Mouse (Mus musculus) limb, embryonic 14.5 days (tissue): ENCODE results near the gene Diaph3. TPM values are rescaled to one million over a fixed set of nuclear protein-coding genes. Genes with fewer than 3 reads are reported as not detected.
A peak's percentile ranks its signal among the peaks of the same experiment; 100 is the strongest.

ENCODE experiments used
- ATAC-seq: fragments of 200-750 bp; cut with Nextera tagmentation; 2 replicates; pipeline ENCODE4 v1.8.0; 2017; ENCODE audit warnings: low read depth, moderate number of reproducible peaks, moderate TSS enrichment; ENCODE audit not compliant: low FRiP score
- DNase-seq: peaks from one replicate; pipeline ENCODE4 v3.0.0-alpha.2; 2015; ENCODE audit warnings: low spot score
- H3K27ac ChIP-seq: fragments of 300-500 bp; sonication (generic); replicated peaks from 2 replicates; pipeline ENCODE4 v1.5.1; 2014; ENCODE audit warnings: low read depth, mild to moderate bottlenecking, low read length, moderate library complexity, mixed read lengths
- H3K27me3 ChIP-seq: fragments of 300-500 bp; sonication (generic); 2 replicates; pipeline ENCODE4 v1.6.1; 2014; ENCODE audit warnings: low read length, mixed read lengths; ENCODE audit not compliant: control insufficient read depth, insufficient read depth
- H3K36me3 ChIP-seq: fragments of 300-500 bp; sonication (generic); 2 replicates; pipeline ENCODE4 v1.6.1; 2014; ENCODE audit warnings: mild to moderate bottlenecking, low read length, moderate library complexity, mixed read lengths; ENCODE audit not compliant: control insufficient read depth, insufficient read depth
- H3K4me1 ChIP-seq: fragments of 300-500 bp; sonication (generic); 2 replicates; pipeline ENCODE4 v1.6.1; 2014; ENCODE audit warnings: antibody characterized with exemption, low read length, mixed read lengths; ENCODE audit not compliant: control insufficient read depth, insufficient read depth
- H3K4me2 ChIP-seq: fragments of 300-500 bp; sonication (generic); replicated peaks from 2 replicates; pipeline ENCODE4 v1.6.1; 2014; ENCODE audit warnings: low read depth, mild to moderate bottlenecking, low read length, moderate library complexity; ENCODE audit not compliant: severe bottlenecking
- H3K4me3 ChIP-seq: fragments of 300-500 bp; sonication (generic); replicated peaks from 2 replicates; pipeline ENCODE4 v1.5.1; 2014; ENCODE audit warnings: low read length
- H3K9ac ChIP-seq: fragments of 300-500 bp; sonication (generic); 2 replicates; pipeline ENCODE4 v1.6.1; 2014; ENCODE audit warnings: mild to moderate bottlenecking, low read depth, low read length, moderate library complexity; ENCODE audit not compliant: severe bottlenecking
- H3K9me3 ChIP-seq: fragments of 300-500 bp; sonication (generic); 2 replicates; pipeline ENCODE4 v1.6.1; 2016; ENCODE audit warnings: low read length; ENCODE audit not compliant: control insufficient read depth
- POLR2A ChIP-seq: fragments of 200-500 bp; IDR thresholded peaks from 2 replicates; pipeline ENCODE4 v1.8.0; 2012; ENCODE audit warnings: inconsistent platforms, mild to moderate bottlenecking, moderate library complexity, borderline replicate concordance; ENCODE audit not compliant: insufficient read depth, insufficient read length; ENCODE audit errors: extremely low read depth
- WGBS: fragments of 180-500 bp; shearing (Covaris S2); extraction: QIAGEN DNeasy Blood & Tissue Kit; methylation state at CpG from one replicate; pipeline ENCODE4 v1.1.7; 2014; 5-methylcytosine and 5-hydroxymethylcytosine counted together
- polyA plus RNA-seq, 2 experiments: library from polyadenylated mRNA; depleted of rRNA in 1 of 2; stranded (reverse) in 1 of 2; unstranded in 1 of 2; fragments of >200 nt; fragmentation: Nextera tagmentation in 1 of 2; extraction: Ambion mirVana in 1 of 2; gene quantifications; 2 replicates each; pipeline versions ENCODE4 v1.2.1 to v1.2.3; 2012 to 2014

The Diaph3 gene
- polyA plus RNA-seq, 2 experiments: 7.3 to 10.5 TPM

GRCm38 (mm10) chr14:86997318-86997717, 143.7 kb downstream of the Diaph3 start:
- no peak overlapping the region for H3K4me3 ChIP-seq
- peak; percentile 9 for DNase-seq
- TF ChIP-seq POLR2A: no peak

DNA sequence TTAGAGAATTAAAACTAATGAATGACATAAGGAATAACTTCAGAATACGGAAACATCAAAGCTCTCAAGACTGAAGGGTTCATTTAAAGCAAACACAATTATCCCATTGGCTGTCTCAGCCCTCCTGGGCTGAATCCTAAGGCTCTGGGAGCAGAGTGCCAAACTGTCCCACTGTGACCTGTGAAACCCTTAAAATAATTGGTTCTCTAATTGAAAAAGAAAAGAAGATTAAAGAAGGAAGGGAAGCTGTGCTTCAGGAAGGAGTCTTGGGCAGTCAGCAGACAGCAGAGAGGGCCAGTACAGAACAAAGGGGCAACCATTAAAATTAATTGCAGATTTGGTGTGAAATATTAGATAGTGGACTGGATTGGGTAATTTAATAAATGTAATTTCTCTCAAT, 189.9 kb downstream of the Diaph3 start:
- no peak overlapping the region for H3K4me2 ChIP-seq
- H3K27ac ChIP-seq: no peak overlapping the region
- TF ChIP-seq POLR2A: no peak
- H3K4me1 ChIP-seq: no peaks in the 10 kb centered on the region
- no peaks in the 10 kb centered on the region for H3K9me3 ChIP-seq
- no peak for DNase-seq
- no peaks in the 10 kb centered on the region for H3K27me3 ChIP-seq
- H3K36me3 ChIP-seq: no peaks in the 10 kb centered on the region
- H3K4me3 ChIP-seq: no peak overlapping the region
- no peak for ATAC-seq
- H3K9ac ChIP-seq: no peak overlapping the region
- WGBS: 38% methylated on average over 1 of the region's 1 CpGs

More at GRCm38 (mm10) chr14:86997318-86997717, 143.7 kb downstream of the Diaph3 start:
- no peaks in the 10 kb centered on the region for H3K36me3 ChIP-seq
- H3K27me3 ChIP-seq: no peaks in the 10 kb centered on the region
- no peak overlapping the region for H3K4me2 ChIP-seq
- no peaks in the 10 kb centered on the region for H3K4me1 ChIP-seq
- no peaks in the 10 kb centered on the region for H3K9me3 ChIP-seq
- 38% methylated on average over 4 of the region's 4 CpGs for WGBS
- H3K9ac ChIP-seq: no peak overlapping the region
- ATAC-seq: no peak
- no peak overlapping the region for H3K27ac ChIP-seq

- no peak overlapping the region for H3K4me2 ChIP-seq
- no peak overlapping the region for H3K4me3 ChIP-seq
- H3K27me3 ChIP-seq: no peaks in the 10 kb centered on the region
- 91% methylated on average over 2 of the region's 2 CpGs for WGBS
- ATAC-seq (no peak), DNase-seq (no peak)
- no peaks in the 10 kb centered on the region for H3K4me1 ChIP-seq
- no peak overlapping the region for H3K27ac ChIP-seq
- no peak overlapping the region for H3K9ac ChIP-seq
- H3K36me3 ChIP-seq: no peaks in the 10 kb centered on the region
- H3K9me3 ChIP-seq: no peaks in the 10 kb centered on the region
- no peak for TF ChIP-seq POLR2A
These were observed 203.1 kb downstream of the Diaph3 start for GRCm38 (mm10) chr14:86937953-86938352.

DNA sequence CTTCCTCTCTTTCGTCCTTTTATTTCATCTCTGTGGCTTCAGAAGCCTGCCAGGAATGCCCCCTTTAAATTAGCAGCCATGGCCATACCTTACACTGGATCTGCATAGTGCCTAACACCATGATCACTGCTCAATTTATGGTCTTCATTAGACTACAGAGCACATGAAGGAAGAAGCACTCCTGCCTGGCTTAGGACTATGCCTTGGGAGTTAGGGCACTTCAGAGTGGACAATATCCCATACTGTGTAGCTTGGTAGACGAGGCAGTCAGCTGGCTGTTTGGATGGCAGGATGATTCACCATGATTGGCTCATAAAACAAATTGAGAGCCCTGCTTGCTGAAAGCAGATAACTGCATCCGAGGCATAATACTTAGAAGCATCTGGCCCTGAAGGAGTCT, 204.6 kb downstream of the Diaph3 start:
- 48% methylated on average over 3 of the region's 3 CpGs for WGBS
- TF ChIP-seq POLR2A: no peak
- ATAC-seq: no peak

DNA sequence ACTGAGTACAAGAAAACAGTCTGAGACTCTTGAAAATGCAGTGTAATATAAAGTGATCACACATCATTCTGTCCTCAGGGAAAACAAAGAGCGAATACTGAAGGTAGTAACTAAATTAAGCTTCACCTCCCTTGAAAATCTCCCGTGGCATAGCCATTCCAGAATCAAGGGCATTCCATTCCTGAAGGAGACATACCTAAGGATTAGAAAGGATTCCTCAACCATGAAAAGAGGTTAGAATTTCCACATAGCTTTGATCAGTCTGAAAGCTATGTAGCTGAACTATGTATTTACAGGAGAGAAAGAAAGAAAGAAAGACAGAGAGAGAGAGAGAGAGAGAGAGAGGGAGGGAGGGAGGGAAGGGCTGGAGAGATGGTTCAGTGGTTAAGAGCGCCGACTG, 210.3 kb downstream of the Diaph3 start:
- no peaks in the 10 kb centered on the region for H3K9me3 ChIP-seq
- H3K4me1 ChIP-seq: no peaks in the 10 kb centered on the region
- H3K4me3 ChIP-seq: no peak overlapping the region
- no peak overlapping the region for H3K4me2 ChIP-seq
- DNase-seq (no peak), ATAC-seq (no peak)
- no peaks in the 10 kb centered on the region for H3K27me3 ChIP-seq
- no peaks in the 10 kb centered on the region for H3K36me3 ChIP-seq
- no peak overlapping the region for H3K9ac ChIP-seq
- TF ChIP-seq POLR2A: no peak
- WGBS: 75% methylated on average over 4 of the region's 4 CpGs
- H3K27ac ChIP-seq: no peak overlapping the region

More for the DNA sequence above, 204.6 kb downstream of the Diaph3 start:
- Histone ChIP-seq H3K27me3 (no peaks in the 10 kb centered on the region), H3K4me2 (no peak overlapping the region), H3K9ac (no peak overlapping the region), H3K4me1 (no peaks in the 10 kb centered on the region), H3K4me3 (no peak overlapping the region), H3K9me3 (no peaks in the 10 kb centered on the region), H3K27ac (no peak overlapping the region), H3K36me3 (no peaks in the 10 kb centered on the region)
- DNase-seq: no peak

DNA sequence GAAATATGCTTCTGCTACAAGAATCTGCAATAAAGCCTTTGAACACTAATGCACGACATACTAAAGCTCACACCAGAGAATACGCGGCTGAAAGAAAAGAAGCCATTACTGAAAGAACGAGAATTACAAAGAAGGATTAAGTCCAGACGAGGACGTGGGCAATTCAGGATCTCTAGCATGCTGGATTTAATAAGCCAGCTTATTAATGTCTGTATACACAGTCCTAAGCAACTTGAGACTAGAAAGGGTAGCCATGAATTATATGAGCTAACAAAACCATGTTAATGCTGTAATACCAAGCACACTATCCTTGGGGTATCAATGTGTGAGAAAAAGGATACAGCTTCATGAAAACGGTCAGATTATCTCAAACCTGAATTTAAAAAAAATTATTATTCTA, 214.2 kb downstream of the Diaph3 start:
- Histone ChIP-seq H3K27me3 (no peaks in the 10 kb centered on the region), H3K9me3 (no peaks in the 10 kb centered on the region), H3K4me2 (no peak overlapping the region), H3K27ac (no peak overlapping the region), H3K4me3 (no peak overlapping the region), H3K9ac (no peak overlapping the region), H3K36me3 (no peaks in the 10 kb centered on the region), H3K4me1 (no peaks in the 10 kb centered on the region)
- no peak for TF ChIP-seq POLR2A
- ATAC-seq (no peak), DNase-seq (no peak)
- 51% methylated on average over 7 of the region's 7 CpGs for WGBS
